15 mouse cellular contexts compared by ENCODE assay signal in genomic region chr8:123150737-123151171, GRCm38 (mm10). TPM values are rescaled to one million over a fixed set of nuclear protein-coding genes. Genes with fewer than 3 reads are reported as not detected.
DNase-seq lines count a peak whose midpoint lies in the region; ATAC-seq and TF ChIP-seq lines count a peak whose summit lies in the region.
"Had no signal": no experiment of that assay in that cellular context is flagged by ENCODE, and none has a peak within 500 bp of the region (broad histone marks: within the 10 kb centered on the region; RNA-seq: fewer than 3 reads in every experiment).

No protein-coding gene starts in this region.

- H3K4me2 ChIP-seq in kidney, embryonic 14.5 days (replicated peaks; ENCODE audit: low read depth, low read length), result no peak overlapping the region
- no peak overlapping the region for H3K4me2 ChIP-seq in liver, postnatal 0 days (ENCODE audit: low read depth, low read length)
- no peak overlapping the region for H3K4me2 ChIP-seq in hindbrain, embryonic 11.5 days (replicated peaks; ENCODE audit: low read depth, low read length)
- H3K4me2 ChIP-seq: embryonic facial prominence, embryonic 13.5 days had no signal

- no peak overlapping the region for H3K9ac ChIP-seq in kidney, embryonic 14.5 days (ENCODE audit: low read depth, low read length)
- no peak overlapping the region for H3K9ac ChIP-seq in liver, postnatal 0 days (replicated peaks)
- no peak overlapping the region for H3K9ac ChIP-seq in hindbrain, embryonic 11.5 days (ENCODE audit: low read depth, low read length)
- H3K9ac ChIP-seq: embryonic facial prominence, embryonic 13.5 days; liver, embryonic 14.5 days had no signal

- H3K36me3 ChIP-seq in kidney, embryonic 14.5 days (ENCODE audit: control insufficient read depth, insufficient read depth, low read length), result no peaks in the 10 kb centered on the region
- no peaks in the 10 kb centered on the region for H3K36me3 ChIP-seq in liver, postnatal 0 days (replicated peaks; ENCODE audit: insufficient read depth, low read length)
- H3K36me3 ChIP-seq in hindbrain, embryonic 11.5 days (ENCODE audit: control insufficient read depth, insufficient read depth, low read length), result no peaks in the 10 kb centered on the region
- H3K36me3 ChIP-seq: embryonic facial prominence, embryonic 13.5 days had no signal

- no peak for DNase-seq in kidney, adult 9 months
- DNase-seq in adipocyte (ENCODE audit: low spot score), result peak; percentile 54
- DNase-seq in heart, postnatal 14 days, result peak; percentile 38
- peak; percentile 79 for DNase-seq in lung, postnatal 10 days
- no peak for DNase-seq in liver, postnatal 0 days
- no peak for DNase-seq in hindbrain, embryonic 11.5 days (ENCODE audit: low spot score)
- DNase-seq: adrenal gland, postnatal 10 days; cerebellum, adult 2 months; gastrocnemius, postnatal 14 days; right cerebral cortex, postnatal 14 days; thymus, postnatal 36 days had no signal

- no peaks in the 10 kb centered on the region for H3K4me1 ChIP-seq in kidney, embryonic 14.5 days (ENCODE audit: control insufficient read depth, insufficient read depth, low read length)
- 0 out of 2 replicates have a peak, but pooled peaks cover 4% of the 10 kb centered on the region for H3K4me1 ChIP-seq in liver, postnatal 0 days (ENCODE audit: insufficient read depth)
- no peaks in the 10 kb centered on the region for H3K4me1 ChIP-seq in hindbrain, embryonic 11.5 days (replicated peaks; ENCODE audit: control insufficient read depth, insufficient read depth, low read length)

- H3K4me3 ChIP-seq in kidney, embryonic 14.5 days (ENCODE audit: low read length), result no peak overlapping the region
- H3K4me3 ChIP-seq in liver, postnatal 0 days (ENCODE audit: low read depth, low read length), result no peak overlapping the region
- H3K4me3 ChIP-seq in hindbrain, embryonic 11.5 days (ENCODE audit: low read depth, low read length), result no peak overlapping the region
- H3K4me3 ChIP-seq: embryonic facial prominence, embryonic 13.5 days had no signal

- peak overlapping the region; percentile 19; the same call in 1 of the 2 replicates for H3K27ac ChIP-seq in kidney, embryonic 14.5 days (ENCODE audit: low read depth, low read length)
- H3K27ac ChIP-seq in liver, postnatal 0 days (ENCODE audit: low read depth), result no peak overlapping the region
- no peak overlapping the region for H3K27ac ChIP-seq in hindbrain, embryonic 11.5 days (ENCODE audit: low read depth, low read length)
- H3K27ac ChIP-seq: embryonic facial prominence, embryonic 13.5 days; liver, embryonic 14.5 days had no signal

- intact Hi-C loops in heart, postnatal 14 days (cut with DNase I), result no loop called here

- H3K9me3 ChIP-seq in kidney, embryonic 14.5 days (ENCODE audit: control insufficient read depth, low read length), result no peaks in the 10 kb centered on the region
- H3K9me3 ChIP-seq in liver, postnatal 0 days (ENCODE audit: low read length), result no peaks in the 10 kb centered on the region
- H3K9me3 ChIP-seq in hindbrain, embryonic 11.5 days (ENCODE audit: control insufficient read depth, low read length), result no peaks in the 10 kb centered on the region
- H3K9me3 ChIP-seq: embryonic facial prominence, embryonic 13.5 days had no signal

- 43% methylated on average over 9 of the region's 9 CpGs for WGBS in kidney, embryonic 14.5 days
- WGBS in liver, postnatal 0 days (ENCODE audit: insufficient replicate concordance), result 42% methylated on average over 9 of the region's 9 CpGs
- 74% methylated on average over 9 of the region's 9 CpGs for WGBS in hindbrain, embryonic 11.5 days

- no peak for TF ChIP-seq EP300 in liver, postnatal 0 days (IDR thresholded peaks at IDR 0.05; ENCODE audit: low read depth)

- ATAC-seq in kidney, embryonic 14.5 days (ENCODE audit: low FRiP score, low TSS enrichment), result peak; percentile 45; the same call in 1 of the 2 replicates
- no peak for ATAC-seq in liver, postnatal 0 days
- no peak for ATAC-seq in hindbrain, embryonic 11.5 days (ENCODE audit: low FRiP score)

- no peaks in the 10 kb centered on the region for H3K27me3 ChIP-seq in kidney, embryonic 14.5 days (ENCODE audit: control insufficient read depth, insufficient read depth, low read length)
- H3K27me3 ChIP-seq in liver, postnatal 0 days (ENCODE audit: insufficient read depth, low read length), result no peaks in the 10 kb centered on the region
- no peaks in the 10 kb centered on the region for H3K27me3 ChIP-seq in hindbrain, embryonic 11.5 days (ENCODE audit: control insufficient read depth, insufficient read depth, low read length)
- H3K27me3 ChIP-seq: embryonic facial prominence, embryonic 13.5 days had no signal

- TF ChIP-seq CTCF in liver, postnatal 0 days (IDR thresholded peaks at IDR 0.05; ENCODE audit: low read depth), result no peak

RNA-seq across cellular contexts. Expression of gene Sult5a1, which starts 7.4 kb away (rescaled TPM):
- 8.3 and 8.7 TPM in 2 replicates for polyA plus RNA-seq in kidney, embryonic 14.5 days (2014; fragmentation: Nextera tagmentation; extraction: Ambion mirVana)
- total RNA-seq in heart, postnatal 14 days (2021), result 1 to 10 TPM; 1.2 to 2.1 TPM
- polyA plus RNA-seq in liver, postnatal 0 days (2015; fragmentation: Nextera tagmentation; extraction: Ambion mirVana), result 2.4 and 4.0 TPM in 2 replicates
- 4.8 and 5.5 TPM in 2 replicates for polyA plus RNA-seq in hindbrain, embryonic 11.5 days (2014; fragmentation: Nextera tagmentation; extraction: Ambion mirVana)

RNA-seq across cellular contexts. Expression of gene Cpne7, which starts 33.6 kb away (rescaled TPM):
- 0.11 and 0.41 TPM in 2 replicates for polyA plus RNA-seq in kidney, embryonic 14.5 days (2014; fragmentation: Nextera tagmentation; extraction: Ambion mirVana)
- total RNA-seq in heart, postnatal 14 days (2021), result under 1 TPM; 0.31 to 0.39 TPM
- 0.06 TPM in 2 replicates for polyA plus RNA-seq in liver, postnatal 0 days (2015; fragmentation: Nextera tagmentation; extraction: Ambion mirVana)
- polyA plus RNA-seq in hindbrain, embryonic 11.5 days (2014; fragmentation: Nextera tagmentation; extraction: Ambion mirVana), result 0.10 and 0.45 TPM in 2 replicates

RNA-seq across cellular contexts. Expression of gene Dpep1, which starts 35.3 kb away (rescaled TPM):
- 0.61 and 0.99 TPM in 2 replicates for polyA plus RNA-seq in kidney, embryonic 14.5 days (2014; fragmentation: Nextera tagmentation; extraction: Ambion mirVana)
- total RNA-seq in heart, postnatal 14 days (2021), result 10 to 100 TPM; 28.6 to 43.2 TPM
- 0.99 and 1.2 TPM in 2 replicates for polyA plus RNA-seq in liver, postnatal 0 days (2015; fragmentation: Nextera tagmentation; extraction: Ambion mirVana)
- 0.43 and 0.85 TPM in 2 replicates for polyA plus RNA-seq in hindbrain, embryonic 11.5 days (2014; fragmentation: Nextera tagmentation; extraction: Ambion mirVana)
- total RNA-seq: ES-E14 had no signal

RNA-seq across cellular contexts. Expression of gene Rpl13, which starts 48.6 kb away (rescaled TPM):
- 1,702 and 2,075 TPM in 2 replicates for polyA plus RNA-seq in kidney, embryonic 14.5 days (2014; fragmentation: Nextera tagmentation; extraction: Ambion mirVana)
- total RNA-seq in heart, postnatal 14 days (2021), result 100 to 1,000 TPM; 426 to 446 TPM
- polyA plus RNA-seq in liver, postnatal 0 days (2015; fragmentation: Nextera tagmentation; extraction: Ambion mirVana), result 811 and 871 TPM in 2 replicates
- polyA plus RNA-seq in hindbrain, embryonic 11.5 days (2014; fragmentation: Nextera tagmentation; extraction: Ambion mirVana), result 1,308 and 1,334 TPM in 2 replicates

Comparison
In these comparisons a context has a peak if more than half of its experiments do, and no peak if none do; other contexts are left out.
1. DNase-seq: peak in adipocyte (single experiment), heart, postnatal 14 days (2 of 2) and lung, postnatal 10 days (single experiment); none in kidney, adult 9 months (single experiment), liver, postnatal 0 days (single experiment) and hindbrain, embryonic 11.5 days (single experiment).